Mouse (Mus musculus): ENCODE results near the gene Noxo1.
"Not testable (repeated sequence)": the region's sequence is repeated elsewhere in the genome, so short reads cannot be mapped to it uniquely, and the experiment has no call there.

Noxo1 gene

DNA sequence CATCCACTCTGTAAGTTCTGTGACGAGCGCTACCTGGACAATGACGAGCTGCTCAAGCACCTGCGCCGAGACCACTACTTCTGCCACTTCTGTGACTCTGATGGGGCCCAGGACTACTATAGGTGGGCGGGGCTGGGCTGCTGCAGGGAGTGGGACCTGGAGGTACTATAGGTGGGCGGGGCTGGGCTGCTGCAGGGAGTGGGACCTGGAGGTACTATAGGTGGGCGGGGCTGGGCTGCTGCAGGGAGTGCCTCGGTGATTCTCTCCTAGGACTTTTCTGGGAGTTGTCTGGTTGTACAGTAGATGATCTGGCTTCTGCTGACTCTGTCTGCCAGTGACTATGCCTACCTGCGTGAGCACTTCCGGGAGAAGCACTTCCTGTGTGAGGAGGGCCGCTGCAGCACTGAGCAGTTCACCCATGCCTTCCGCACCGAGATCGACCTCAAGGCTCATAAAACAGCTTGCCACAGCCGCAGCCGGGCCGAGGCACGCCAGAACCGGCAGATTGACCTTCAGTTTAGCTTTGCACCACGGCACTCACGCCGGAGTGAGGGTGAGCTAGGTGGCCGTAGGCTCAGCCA lies 18.4 kb upstream of the Noxo1 start:
- no peak for DNase-seq (ENCODE audit: low read depth)

DNA sequence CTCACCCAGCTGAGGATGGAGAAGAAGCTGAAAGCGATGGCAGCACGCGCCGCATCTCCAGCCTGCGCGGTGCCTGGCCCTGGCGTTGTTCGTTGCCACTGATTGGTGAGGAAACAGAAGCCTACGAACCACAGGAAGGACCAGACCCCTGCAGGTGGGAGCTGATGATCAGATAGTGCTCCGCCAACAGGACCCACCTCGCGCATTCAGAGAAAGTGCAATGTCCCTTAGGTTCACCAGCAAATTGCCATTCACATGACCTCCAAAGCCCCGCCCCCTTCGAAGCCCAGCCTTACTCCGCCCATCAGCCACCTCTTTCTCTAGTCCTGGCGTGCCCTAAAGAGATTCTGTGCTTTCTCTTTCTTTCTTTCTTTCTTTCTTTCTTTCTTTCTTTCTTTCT lies 9.5 kb upstream of the Noxo1 start:
- DNase-seq (ENCODE audit: low read depth), result no peak

DNA sequence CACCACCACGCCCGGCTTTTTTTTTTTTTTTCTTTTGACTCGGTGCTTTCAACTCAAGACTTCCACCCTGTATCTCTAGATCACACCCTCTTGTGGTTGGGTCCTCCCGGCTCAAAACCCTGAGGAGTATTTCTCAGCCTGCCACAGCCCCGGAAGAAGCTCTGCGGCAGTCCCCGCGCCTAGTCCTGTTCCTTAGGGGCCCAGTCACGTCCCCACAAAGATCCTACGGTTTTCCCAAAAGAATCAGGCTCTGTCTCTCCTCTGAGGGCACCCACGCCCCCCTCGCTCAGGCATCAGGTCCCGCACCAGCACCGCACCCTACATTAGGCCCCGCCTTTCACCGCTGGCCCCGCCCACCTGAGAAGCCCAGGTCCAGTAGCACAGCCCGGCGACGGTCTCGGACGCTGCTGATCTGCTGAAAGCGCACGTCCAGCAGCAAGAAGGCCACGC lies 8.9 kb upstream of the Noxo1 start:
- peak; percentile 46 for DNase-seq (ENCODE audit: low read depth)

DNA sequence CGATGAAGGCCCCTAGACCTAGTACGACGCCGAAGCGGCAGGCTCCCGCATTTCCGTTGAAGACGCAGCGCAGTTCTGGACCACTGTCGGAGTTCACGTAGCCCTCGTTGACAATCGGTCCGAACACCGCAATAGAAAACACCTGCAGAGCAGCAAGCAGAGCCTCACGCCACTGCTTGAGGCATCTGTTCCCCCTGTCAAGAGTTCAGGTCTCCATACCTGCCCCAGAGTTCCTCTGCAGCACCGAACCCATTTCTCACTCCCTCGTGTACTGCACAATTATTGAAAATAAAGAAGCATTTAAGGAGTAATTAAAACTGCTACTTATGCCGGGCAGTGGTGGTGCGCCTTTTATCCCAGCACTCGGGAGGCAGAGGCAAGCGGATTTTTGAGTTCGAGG lies 8.4 kb upstream of the Noxo1 start:
- DNase-seq (ENCODE audit: low read depth), result no peak

DNA sequence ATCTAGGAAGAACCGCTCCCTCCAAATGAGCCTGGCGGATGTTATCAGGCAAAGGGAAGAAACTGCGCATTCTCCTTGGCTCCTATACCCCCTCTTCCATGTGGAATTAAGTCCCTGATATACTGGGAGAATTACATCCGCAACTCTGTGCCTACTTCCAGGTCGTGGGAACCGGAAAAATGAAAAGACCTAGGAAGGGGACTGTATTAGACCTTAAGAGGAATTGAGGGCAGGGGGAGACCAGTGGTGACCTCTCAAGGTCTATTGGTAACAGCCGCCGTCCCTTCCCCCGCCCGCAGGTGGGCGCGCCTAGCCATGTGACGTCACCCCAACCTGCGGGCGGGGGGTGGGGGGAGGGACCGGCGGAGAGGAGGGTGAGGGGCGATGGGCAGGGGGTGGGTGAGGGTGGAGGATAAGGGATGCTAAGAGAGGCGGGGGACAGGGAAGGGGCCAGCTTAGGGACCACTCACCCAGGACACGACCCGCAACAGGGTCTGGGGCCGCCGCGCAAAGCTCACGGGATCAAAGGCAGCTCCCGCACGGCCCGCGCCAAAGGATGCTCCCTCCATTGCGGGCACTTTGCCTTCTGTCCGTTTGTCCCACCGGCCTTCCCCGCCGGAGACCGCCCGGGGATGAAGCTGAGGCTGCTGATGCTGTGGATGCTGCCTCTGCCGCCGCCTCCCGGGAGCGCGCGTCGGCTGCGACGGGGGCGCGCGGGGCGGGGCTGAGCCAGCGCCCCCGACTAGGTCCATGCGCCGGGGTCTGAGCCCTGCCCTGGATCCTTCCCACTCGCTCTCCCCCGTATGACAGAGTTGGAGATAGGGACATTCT lies 6.6 kb upstream of the Noxo1 start, which contains the start of gene Syngr3:
Gene Syngr3, minus strand, starts transcription at position 705 of the 831 bp plus-strand sequence.
- no peak for DNase-seq (ENCODE audit: low read depth)

DNA sequence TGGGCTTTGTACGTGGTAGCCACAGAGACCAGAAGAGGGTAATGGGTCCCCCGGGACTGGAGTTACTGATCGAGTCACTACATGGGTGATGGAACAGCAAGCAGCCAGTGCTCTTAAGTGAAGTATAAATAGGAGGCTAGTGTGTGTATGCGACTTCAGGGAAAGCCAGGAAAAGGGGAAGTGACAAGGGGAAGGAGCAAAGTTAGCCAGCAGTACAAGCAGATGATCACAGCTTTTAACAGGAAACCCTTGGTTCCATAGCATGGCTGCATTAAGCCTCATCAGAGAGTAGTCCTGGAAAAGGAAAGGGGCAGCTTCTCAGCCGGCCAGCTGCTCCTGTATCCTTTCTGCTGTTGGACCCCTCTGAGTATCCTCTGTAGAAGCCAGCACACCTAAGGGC lies 3.6 kb upstream of the Noxo1 start:
- DNase-seq (ENCODE audit: low read depth), result no peak

DNA sequence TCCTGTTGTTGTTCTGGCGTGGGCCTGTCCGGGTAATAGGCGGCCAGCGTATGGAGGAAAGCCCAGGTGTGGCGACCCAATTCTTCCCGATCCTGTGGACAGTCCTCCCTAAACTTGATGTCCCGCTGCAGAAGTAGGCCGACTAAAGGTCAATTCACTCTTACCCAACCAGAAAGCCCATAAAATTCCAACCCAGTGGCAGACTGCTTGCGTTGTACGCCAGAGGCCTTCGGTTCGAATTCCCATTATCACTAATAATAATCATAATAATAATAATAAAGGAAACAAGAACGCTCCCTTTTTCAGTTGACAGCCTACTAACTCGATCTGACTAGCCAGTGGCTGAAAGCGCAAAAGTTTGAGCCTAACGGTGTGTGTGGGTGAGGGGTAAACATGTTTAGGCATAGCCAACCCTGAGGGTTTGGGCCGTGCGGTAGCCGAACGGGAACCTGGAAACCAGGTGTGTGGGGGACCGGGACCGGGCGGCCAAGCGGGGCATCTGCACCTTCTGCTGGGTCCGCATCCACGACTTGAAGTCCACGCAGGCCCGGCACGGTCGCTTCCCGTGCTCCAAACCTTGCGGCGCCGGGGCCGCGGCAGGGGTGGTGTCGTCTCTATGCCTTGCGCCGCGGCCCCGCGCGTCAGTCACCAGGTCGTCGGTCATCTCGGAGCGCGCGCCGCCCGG lies 566 bp upstream of the Noxo1 start:
- DNase-seq (ENCODE audit: low read depth), result no peak

DNA sequence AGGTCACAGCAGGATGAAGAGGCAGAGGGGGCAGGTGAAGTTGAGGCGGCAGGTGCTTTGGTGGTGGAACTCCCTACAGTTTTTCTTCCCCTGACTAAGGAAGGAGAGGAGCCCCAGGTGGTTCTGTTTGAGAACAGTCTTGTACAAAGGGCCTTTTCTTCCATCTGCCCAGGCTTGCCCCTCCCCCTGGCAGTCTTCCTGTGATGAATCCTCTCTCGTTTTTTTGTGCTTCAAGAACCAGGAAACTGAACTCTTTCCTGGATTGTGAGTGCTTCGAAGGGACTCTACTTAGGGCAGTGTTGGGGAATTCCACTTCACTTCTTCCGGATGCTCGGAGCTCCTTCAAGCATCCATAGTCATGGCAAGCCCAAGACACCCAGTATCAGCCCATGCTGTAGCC lies 2.0 kb downstream of the Noxo1 start:
- DNase-seq (ENCODE audit: low read depth), result no peak

DNA sequence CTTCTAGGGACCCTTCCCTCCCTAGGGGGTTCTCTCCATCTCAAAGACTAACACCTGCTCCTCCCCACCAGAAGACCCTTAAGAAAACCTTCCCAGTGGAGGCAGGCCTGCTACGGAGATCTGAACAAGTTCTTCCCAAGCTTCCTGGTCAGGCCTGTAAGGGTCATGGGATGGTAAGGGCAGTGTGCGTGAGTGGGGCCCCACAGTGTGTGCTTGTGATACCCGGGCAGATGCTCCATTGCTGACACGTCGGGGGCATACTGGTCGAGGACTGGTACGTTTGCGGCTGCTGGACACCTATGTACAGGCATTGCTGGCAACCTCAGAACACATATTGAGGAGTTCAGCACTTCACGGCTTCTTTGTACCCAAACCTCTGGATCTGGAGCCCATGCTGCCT lies 2.7 kb downstream of the Noxo1 start:
- DNase-seq (ENCODE audit: low read depth), result no peak

GRCm38 (mm10) chr17:24699473-24699872 lies 3.4 kb downstream of the Noxo1 start:
- DNase-seq (ENCODE audit: low read depth), result no peak

GRCm38 (mm10) chr17:24701251-24701650 lies 5.2 kb downstream of the Noxo1 start:
- DNase-seq (ENCODE audit: low read depth), result no peak

DNA sequence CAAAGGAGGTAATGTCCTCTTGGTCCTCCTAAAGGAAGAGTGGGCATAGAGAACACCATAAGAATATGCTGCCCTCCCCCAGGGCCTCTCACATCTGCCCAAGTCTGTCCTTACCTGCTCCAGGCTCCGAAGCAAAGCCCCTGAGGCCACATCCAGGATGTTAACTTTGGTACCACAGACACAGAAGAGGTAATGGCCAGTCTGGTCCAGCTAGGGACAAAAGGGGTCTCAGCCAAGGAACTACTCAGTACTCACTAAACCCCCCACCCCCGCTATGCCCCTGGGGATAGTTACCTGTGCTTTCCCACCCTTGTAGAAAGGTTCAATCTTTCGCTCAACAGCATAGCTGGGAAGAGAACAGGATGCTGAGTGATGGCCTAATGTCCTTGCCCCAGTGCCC lies 9.8 kb downstream of the Noxo1 start:
- no peak for DNase-seq (ENCODE audit: low read depth)

DNA sequence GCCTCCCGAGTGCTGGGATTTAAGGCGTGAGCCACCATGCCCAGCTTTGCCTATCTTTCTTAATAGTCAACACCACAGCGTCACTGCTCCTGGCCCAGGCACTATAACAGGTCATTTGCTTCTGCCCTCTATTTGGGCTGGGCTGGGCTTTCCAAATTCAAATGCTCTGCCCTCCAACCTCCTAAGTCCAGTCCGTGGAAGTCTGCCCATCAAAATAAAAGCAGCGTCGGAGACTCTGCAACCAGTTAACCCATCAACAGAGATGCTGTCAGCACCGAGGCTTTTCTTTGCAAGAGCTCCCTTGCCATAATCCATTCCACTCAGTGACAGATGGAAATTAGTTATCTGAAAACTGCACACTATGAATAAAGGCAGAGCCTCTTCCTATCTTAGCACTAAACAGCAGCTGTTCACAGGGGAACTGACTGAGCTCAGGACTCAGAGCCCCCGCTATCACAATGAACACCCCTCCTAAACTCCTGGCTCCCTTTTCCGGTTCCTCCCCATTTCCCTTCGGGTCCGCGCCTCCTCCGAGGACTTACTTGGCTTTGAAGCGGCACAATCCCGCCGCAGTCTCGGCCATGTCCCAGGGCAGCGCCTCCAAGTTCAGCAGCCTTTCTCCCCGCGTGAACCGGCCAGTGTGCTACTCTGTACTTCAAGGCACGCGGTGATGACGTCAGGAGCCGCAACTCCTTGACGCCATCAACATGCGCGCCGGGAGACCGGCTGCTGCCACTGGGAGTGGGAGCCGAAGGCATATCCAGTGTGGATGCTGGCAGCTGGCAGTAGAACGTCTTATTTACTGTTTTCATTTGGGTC lies 11.2 kb downstream of the Noxo1 start, which contains the start of gene Tbl3:
Gene Tbl3, minus strand, starts transcription at position 679 of the 819 bp plus-strand sequence.
- peak; percentile 92 for DNase-seq (ENCODE audit: low read depth)

- no peak for DNase-seq (ENCODE audit: low read depth)
Observed at GRCm38 (mm10) chr17:24707801-24708425, 11.9 kb downstream of the Noxo1 start.

DNA sequence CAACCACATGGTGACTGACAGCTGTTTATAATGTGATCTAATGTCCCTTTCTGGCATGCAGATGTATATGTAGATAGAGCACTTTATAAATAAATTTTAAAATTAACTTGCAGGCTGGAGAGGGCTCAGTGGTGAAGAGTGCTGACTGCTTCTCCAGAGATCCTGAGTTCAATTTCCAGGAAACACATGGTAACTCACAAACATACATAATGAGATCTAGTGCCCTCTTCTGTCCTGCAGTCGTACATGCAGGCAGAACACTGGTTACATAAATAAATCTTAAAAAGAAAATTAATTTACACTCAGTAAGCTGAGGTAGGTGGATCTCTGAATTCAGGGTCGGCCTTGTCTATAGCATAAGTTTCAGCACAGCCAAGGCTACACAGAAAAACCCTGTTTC lies 12.6 kb downstream of the Noxo1 start:
- no peak for DNase-seq (ENCODE audit: low read depth)

- DNase-seq (ENCODE audit: low read depth), result no peak
Observed at GRCm38 (mm10) chr17:24715556-24715955, 19.5 kb downstream of the Noxo1 start.

DNA sequence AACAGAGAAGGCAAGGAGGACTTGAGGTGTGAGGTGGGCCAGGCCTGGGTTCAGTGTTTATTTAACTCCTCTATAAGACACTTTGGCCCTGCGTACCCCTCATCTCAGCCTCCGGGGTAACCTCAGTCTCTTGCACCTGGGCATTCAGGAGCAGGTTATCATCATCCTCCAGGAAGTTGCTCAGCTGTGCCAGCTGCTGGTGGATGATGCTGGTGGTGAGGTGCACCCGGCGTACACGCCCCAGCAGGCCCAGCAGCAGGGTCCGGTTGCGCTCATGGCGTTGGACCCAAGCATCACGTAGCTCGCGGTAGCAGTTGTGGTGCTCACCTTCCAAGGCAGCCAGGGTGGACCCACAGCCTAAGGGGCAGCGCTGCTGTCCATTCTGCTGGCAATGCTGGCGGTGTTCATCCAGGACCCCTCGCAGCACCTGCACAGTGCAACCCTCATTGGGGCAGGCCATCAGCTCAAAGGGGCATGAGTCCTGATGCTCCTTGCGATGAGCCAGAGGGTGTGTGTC lies 20.2 kb downstream of the Noxo1 start:
- DNase-seq (ENCODE audit: low read depth), result no peak

GRCm38 (mm10) chr17:24717943-24718342 lies 21.9 kb downstream of the Noxo1 start, which contains the start of the genes Rnf151 and Rps2:
Gene Rnf151, minus strand, starts transcription at chr17:24718063.
Gene Rps2, plus strand, starts transcription at chr17:24718116.
- DNase-seq (ENCODE audit: low read depth), result no peak

DNA sequence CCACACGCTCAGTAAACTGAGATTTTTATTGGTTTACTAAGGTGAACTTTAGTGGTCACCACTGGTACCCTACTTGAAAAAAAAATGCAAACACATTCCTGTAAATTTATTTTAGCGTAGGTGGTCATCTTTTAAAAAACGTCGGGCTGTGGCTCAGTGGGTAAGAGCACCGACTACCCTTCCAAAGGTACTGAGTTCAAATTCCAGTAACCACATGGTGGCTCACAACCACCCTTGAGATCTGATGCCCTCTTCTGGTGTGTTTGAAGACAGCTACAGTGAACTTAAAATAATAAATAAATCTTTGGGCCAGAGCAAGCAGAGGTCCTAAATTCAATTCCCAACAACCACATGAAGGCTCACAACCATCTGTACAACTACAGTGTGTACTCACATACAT lies 22.9 kb downstream of the Noxo1 start:
- DNase-seq (ENCODE audit: low read depth), result not testable (repeated sequence)

DNA sequence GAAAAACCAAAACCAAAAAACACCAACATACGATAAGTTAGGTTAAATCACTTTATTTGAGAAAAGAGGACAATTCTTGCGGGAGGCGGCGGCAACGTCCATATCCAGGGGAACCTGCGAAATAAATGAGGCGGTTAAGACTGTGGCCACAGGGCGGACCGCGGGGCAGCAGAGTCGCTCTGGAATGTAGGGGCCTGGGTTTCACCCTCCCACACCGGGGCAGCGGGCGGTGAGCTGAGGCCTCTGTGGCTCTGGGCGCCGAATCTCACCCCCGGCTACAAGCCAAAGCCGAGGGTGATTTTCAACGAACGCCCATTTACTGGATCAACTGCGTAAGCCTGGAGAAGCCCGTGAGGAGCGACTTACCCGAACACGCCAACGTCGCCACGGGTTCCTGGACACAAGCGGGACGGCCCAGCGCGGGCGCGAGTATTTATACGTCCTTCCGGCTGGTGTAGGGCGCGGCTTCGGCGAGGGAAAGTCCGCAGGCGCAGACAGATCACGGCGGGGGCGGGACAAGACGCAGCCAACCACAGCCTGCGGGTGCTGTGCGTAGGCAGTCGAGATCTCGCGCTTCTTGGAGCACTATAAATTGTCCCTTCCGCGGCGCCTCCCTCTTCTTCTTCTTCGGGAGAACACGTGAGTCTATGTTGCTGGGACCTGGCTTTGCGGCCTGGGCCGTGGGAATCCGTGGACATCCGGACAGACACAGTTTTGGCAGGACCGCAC lies 23.6 kb downstream of the Noxo1 start:
- DNase-seq (ENCODE audit: low read depth), result peak; percentile 95
